Mouse (Mus musculus): ENCODE measurements around the gene Dnah14.
"Not testable (repeated sequence)": the region's sequence is repeated elsewhere in the genome, so short reads cannot be mapped to it uniquely, and the experiment has no call there.

Dnah14 gene

GRCm38 (mm10) chr1:181611118-181611517, 34.8 kb downstream of the Dnah14 start:
- DNase-seq (ENCODE audit: low spot score) = peak; percentile 55

DNA sequence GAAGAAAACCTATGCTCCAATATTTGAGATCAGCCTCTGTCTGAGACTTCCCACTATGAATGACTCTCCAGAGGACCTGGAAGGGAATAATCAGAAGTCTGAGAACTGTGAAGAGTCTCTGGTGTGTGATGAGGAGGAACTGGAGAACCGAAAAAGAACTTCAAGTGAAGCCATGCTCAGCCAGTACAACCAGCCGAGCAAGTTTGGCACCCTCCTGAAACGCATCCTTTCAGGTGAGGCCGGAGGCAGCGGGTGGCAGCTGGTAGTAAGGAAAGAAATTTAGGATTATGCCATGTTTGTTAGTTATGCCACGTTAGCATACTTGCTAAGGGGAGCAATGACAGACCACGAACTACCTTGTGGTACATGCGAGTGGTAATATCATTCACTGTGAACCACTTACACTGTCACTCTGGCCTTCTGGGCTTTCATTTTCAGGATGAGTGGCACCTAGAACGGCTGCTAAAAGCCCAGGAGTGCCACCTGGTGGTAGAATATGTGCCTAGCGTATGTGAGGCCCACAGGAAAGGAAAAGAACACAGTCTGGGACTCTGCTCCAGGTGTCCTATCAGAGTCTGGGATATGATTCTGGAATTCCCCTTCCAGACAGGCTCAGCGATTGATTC, 39.6 kb downstream of the Dnah14 start:
- peak; percentile 86 for DNase-seq (ENCODE audit: low spot score)

DNA sequence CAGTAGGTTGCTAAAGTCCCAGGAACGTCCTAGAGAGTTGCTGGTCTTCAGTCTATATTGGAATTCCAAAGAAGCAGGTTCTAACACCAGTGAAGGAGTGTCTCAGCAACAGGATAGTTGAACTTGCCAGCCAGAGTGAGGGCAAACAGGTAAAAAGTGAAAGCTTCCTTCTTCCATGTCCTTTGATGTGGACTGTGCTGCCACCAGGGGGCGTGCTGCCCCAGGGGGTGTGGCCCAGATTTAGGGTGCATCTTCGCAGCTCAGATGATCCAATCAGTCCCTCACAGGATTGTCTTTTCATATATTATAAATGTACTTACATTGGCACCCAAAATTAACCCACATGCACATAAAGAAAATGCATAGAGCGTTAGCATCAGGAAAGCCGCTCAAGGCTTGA, 41.0 kb downstream of the Dnah14 start:
- peak; percentile 17 for DNase-seq (ENCODE audit: low spot score)

- no peak for DNase-seq (ENCODE audit: low spot score)
Measured at GRCm38 (mm10) chr1:181623149-181623680, 46.9 kb downstream of the Dnah14 start.

DNA sequence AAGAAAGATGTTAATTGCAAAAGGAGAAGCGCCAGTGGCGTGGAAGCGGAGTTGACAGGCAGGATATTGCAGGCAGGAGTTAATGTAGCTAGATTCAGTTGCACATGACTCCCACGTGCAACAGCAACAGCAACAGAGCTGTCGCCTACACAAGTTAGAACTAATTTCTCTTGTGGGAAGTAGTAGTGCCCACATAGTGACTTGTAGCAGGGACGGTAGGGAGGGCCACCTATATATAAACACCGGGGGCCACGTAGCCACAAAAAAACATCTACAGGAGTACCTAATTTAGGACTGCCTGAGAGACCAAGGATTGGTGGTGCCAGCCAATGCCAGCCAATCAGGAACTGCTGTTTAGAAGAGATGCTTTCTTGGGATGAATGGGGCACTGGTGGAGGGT, 48.5 kb downstream of the Dnah14 start:
- no peak for DNase-seq (ENCODE audit: low spot score)

- no peak for DNase-seq (ENCODE audit: low spot score)
Measured at GRCm38 (mm10) chr1:181628276-181628675, 51.9 kb downstream of the Dnah14 start.

- DNase-seq (ENCODE audit: low spot score) = peak; percentile 39
Measured at GRCm38 (mm10) chr1:181631371-181631770, 55.0 kb downstream of the Dnah14 start.

DNA sequence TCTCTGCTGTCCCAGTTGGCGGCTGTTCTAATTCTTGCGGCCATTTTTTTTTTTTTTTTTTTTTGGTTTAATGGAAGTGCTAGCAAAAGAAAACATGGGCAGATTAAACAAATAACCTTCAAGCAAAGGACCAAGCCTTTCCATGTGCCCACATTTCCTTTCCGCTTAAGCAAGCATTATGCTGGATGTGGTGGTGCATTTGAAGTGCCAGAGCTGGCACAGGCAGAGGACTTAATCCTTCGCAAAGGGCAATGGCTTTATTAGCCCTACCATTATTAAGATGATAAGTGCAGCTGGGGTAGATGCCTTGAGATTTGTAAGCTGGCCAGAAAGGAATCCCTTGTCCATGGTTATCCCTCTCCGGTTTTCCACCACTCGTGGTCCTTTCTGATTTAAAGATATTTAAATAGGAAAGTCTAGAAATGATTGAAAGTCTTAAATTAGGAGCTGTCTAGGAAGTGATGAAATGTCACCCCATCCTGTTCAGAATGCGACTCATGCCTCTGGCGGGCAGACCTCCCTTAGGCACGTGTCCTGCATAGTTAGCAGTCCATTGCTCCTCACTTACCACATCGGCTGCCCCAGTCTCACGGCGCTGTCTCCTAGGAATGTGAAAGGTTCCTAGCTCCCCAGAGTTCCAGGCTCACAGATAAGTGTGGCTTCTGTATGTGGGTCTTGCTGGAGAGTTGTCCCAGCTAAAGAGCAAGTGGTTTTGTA, 61.8 kb downstream of the Dnah14 start:
- DNase-seq (ENCODE audit: low spot score) = no peak

DNA sequence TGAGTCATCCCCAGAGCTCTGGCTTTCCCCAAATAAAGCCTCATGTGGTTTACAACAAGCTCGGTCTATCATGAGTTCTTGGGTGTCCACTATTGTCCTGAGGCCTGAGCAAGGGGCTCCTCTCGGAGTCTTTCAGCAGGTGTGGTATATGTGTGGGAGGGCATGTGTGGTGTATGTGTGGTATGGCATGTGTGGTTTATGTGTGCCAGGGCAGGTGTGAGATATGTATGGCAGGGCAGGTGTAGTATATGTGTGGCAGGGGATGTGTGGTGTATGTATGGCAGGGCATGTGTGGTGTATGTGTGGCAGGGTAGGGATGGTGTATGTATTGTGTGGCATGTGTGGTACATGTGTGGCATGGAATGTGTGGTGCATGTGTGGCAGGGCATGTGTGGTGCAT, 64.0 kb downstream of the Dnah14 start:
- DNase-seq (ENCODE audit: low spot score) = no peak

DNA sequence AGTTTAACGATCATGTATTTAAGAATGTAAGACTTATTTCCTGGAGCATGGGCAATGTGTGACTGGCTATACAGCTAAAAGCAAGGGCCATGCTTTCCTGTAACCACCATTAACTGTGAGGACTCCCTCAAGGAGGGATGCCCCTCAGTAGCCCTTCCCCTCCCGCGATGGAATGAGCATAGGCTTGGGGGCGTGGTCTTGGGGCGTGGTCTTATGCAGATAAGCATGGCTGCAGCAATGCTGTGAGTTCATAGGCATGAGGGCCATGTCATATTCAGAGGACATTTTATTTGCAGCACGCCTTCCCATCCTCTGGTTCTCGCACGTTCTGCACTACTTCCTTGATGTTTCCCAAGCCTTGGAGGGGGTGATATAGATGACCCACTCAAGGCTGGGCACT, 71.1 kb downstream of the Dnah14 start:
- DNase-seq (ENCODE audit: low spot score) = peak; percentile 53

DNA sequence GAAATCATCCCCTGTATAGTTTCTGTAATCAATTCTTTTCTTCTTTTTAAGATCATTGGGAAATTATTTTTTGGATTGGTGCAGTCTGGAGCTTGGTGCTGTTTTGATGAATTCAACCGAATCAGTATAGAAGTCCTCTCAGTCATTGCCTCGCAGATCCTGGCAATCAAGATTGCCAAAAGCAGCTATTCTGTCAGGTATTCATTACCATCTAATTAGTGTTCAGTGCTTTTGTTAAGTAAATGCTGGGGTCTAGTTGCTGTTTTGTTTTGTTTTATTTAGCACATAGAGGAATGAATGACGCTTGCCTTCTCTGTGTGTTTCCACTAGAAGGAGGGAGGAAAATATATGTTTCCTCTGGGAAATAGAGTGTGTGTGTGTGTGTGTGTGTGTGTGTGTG, 77.1 kb downstream of the Dnah14 start:
- no peak for DNase-seq (ENCODE audit: low spot score)

DNA sequence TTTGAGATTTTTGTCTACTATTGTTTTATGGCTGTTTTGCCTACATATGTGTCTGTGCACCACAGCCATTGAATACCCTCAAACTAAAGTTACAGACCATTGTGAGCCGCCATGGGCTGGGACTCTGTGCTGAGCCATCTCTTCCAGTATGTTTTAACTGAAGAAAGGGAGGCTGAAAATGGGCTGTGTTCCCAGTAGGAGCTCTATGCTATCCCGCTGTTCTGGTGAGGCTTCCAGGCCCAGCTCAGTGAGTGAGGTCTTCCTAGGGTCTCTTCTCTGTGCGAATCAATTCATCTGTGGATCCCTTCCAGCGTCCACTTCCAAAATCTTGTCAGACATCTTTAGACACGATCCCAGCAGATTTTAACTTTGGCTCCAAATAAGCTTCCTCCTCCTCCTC, 80.1 kb downstream of the Dnah14 start:
- no peak for DNase-seq (ENCODE audit: low spot score)

DNA sequence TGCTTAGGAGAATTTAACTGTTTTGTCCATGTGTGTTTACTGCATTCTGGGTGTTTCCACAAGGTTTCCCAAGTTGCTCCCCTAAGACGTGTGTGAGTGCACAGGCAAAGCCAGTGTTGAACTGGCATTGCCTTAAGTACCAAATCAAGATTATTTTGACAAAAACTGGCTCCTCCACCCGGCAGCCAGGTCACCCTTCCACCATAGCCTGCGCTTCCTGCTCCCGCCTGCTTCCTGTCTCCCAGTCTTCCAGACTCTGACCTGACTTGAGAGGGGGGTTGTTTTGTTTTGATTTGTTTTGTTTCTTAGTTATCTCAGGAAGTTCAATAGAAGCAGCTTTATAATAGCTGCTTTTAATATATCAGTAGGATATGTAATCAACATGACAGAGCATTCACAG, 90.4 kb downstream of the Dnah14 start:
- no peak for DNase-seq (ENCODE audit: low spot score)

GRCm38 (mm10) chr1:181694729-181695498, 118.6 kb downstream of the Dnah14 start:
- no peak for DNase-seq (ENCODE audit: low spot score)

GRCm38 (mm10) chr1:181728707-181729106, 152.3 kb downstream of the Dnah14 start:
- DNase-seq (ENCODE audit: low spot score) = peak; percentile 33

- no peak for DNase-seq (ENCODE audit: low spot score)
Measured at GRCm38 (mm10) chr1:181733517-181733916, 157.2 kb downstream of the Dnah14 start.

DNA sequence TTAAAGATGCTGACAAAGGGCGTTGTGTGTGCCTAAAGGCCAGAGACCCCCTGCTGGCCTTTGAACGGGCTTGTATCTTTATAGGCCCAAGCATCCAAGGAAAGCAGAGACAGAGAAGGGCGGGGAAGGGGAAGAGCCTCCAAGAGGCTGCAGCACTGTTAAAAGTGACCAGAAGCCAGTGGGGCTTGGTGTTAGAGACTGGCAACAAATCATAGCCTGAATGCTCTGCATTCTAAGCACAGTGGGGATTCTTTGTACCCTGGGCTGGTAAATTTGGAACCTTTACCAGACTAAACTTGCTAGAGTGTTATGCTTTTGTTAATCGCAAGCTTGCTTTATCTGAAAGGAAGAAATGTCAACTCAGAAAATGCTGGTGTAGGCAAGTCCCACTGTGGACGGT, 163.9 kb downstream of the Dnah14 start:
- peak; percentile 10 for DNase-seq (ENCODE audit: low spot score)

DNA sequence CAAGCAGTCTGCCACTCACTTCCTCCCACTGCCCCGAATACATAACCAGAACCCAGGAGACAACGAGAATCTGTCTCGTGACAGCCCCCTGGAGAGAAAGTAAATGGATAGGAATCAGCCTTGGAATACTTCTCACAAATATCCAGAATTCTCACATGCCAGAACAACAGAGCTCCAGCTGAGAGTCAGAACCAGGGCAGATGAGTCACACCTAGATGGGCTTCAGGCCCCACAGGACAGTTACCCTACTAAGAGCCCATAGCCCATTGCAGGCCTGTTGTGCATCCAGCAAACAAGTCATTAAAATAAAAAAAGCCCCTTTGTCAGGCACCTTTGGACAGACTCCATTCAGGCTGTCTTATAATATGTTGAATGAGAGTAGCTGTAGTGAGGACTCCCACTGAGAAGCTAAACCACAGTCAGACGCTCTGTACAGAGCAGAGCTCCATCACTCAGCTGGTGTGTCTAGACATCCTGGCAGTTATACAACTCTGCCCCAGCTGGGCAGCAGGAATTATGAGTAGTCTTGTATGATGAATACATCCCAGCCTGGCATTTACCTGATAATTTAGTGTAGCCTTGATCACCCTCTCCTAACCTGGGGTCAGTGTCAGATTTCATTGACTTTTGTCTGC, 166.0 kb downstream of the Dnah14 start:
- DNase-seq (ENCODE audit: low spot score) = peak; percentile 7

DNA sequence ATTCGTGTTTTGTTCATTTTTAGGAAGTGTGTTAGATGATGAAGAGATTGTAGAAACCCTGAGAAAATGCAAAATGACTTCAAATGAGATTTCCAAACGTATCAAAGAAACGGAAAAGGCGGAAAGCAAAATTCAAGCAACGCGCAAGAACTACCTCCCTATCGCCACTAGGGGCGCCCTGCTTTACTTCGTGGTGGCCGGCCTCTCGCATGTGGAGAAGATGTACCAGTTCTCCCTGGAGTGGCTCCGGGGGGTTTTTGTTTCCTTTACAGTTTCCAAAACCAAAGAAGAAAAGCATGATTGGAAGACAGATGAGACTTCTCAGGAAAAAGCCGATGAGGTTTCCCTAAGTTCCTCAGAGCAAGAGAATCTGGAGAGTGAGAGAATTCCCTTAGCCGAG, 193.0 kb downstream of the Dnah14 start:
- DNase-seq (ENCODE audit: low spot score) = peak; percentile 34

GRCm38 (mm10) chr1:181771871-181772270, 195.5 kb downstream of the Dnah14 start:
- DNase-seq (ENCODE audit: low spot score) = no peak

- DNase-seq (ENCODE audit: low spot score) = no peak
Measured at GRCm38 (mm10) chr1:181776541-181776940, 200.2 kb downstream of the Dnah14 start.

DNA sequence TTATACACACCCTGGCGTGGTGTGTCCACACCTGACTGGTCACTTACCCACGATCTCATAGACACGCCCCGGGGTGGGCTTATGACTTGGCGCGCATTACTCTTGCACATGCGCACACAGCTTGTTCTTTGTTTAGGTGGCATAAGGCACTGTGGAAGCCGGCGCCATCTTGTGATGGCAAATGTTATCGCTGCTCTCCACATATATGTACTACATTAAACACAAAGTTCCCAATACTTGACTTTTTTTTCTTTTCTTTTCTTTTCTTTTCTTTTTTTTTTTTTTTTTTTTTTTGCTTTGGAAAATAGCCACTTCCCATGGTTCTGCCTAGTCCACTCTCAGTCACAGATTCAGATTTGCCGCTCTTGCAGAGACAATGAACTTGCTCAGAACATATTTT, 206.2 kb downstream of the Dnah14 start:
- DNase-seq (ENCODE audit: low spot score) = not testable (repeated sequence)

Data from embryo, embryonic 10.5 days (tissue).